Mouse (Mus musculus): Measurements from ENCODE around the gene Sgms2. TPM values are rescaled to one million over a fixed set of nuclear protein-coding genes. Genes with fewer than 3 reads are reported as not detected.

The Sgms2 gene
- polyA plus RNA-seq, 1 experiment = 0.51 TPM

DNA sequence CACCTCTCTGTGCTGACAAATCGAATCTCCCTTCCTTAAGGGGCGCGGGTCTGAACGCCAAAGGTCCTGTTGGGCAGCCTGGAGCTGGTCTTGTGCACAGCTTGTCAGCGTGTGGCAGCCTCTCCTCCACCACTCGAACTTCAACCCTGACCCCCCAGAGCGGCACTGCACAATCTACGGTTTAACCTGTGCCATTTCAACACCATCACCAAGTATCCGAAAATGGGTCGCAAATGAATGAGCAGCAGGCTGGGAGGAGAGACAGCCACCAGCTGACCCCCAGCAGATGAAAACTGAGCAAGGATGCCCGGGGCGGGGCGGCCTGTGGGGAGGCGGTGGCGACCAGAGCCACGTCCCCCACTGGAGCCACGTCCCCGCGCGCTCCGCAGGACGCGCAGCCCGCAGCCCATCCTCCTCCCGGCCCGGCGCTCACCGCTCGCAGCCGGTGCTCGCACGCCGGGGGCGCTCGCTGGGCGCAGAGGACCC is 1.5 kb downstream of the Sgms2 start:
- Histone ChIP-seq H3K27ac (ENCODE audit: insufficient read depth, low read length) (no peak overlapping the region), H3K4me1 (ENCODE audit: control insufficient read depth, insufficient read depth, insufficient read length) (peaks cover 6% of the 10 kb centered on the region), H3K36me3 (ENCODE audit: control insufficient read depth, insufficient read depth, low read length) (no peaks in the 10 kb centered on the region), H3K4me3 (ENCODE audit: extremely low read depth, insufficient read depth, insufficient read length) (peak overlapping the region; percentile 36; the same call in 1 of the 2 replicates), H3K27me3 (ENCODE audit: control insufficient read depth, insufficient read depth, low read length) (peaks cover 12% of the 10 kb centered on the region)
- no peak for DNase-seq (ENCODE audit: low read depth in 1 of 2, low spot score in 2 of 2)
- WGBS = 2% methylated on average over 36 of the region's 36 CpGs
- TF ChIP-seq CTCF (IDR thresholded peaks at IDR 0.05; ENCODE audit: extremely low read depth, insufficient read depth, insufficient read length, insufficient replicate concordance) (no peak), POLR2A (IDR thresholded peaks at IDR 0.05; ENCODE audit: low read depth, low read length) (no peak)

DNA sequence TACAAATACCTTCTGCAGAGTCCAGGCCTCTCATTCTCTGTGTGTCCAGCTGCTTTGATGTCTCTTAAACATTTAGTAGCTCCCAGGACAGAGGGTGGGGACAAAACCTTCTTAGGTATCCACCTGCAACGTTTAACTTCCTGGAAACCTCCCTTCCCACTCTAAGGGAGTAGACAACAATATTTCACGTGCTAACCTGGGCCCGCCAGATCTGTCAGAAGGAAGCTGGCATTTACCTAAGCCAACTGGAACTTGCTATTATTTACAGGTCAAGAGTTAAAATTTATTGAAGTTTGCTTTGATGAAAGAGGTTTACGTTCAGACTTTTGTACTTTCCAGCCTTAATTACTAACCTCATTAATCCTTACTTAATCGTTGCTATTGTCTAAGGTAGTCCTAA is 2.2 kb downstream of the Sgms2 start:
- TF ChIP-seq POLR2A (IDR thresholded peaks at IDR 0.05; ENCODE audit: low read depth, low read length) (no peak), CTCF (IDR thresholded peaks at IDR 0.05; ENCODE audit: extremely low read depth, insufficient read depth, insufficient read length, insufficient replicate concordance) (no peak)

DNA sequence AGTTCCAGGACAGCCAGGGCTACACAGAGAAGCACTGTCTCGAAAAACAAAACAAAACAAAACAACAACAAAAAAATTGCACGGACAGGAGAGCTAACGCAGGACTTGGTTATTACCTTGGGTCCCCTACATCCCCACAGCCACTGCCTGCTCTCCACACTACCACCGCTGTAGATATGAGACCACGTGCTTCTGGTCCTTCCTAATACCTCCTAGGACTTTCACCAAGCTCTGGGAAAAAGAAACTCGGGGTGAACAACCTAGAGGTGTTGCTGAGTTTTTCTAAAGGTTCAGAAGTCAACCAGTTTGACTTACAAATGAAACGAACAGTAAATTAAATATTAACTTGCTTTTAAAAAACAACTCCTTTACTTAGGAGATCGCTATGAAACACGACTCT is 2.8 kb downstream of the Sgms2 start:
- Histone ChIP-seq H3K36me3 (ENCODE audit: control insufficient read depth, insufficient read depth, low read length) (no peaks in the 10 kb centered on the region), H3K4me1 (ENCODE audit: control insufficient read depth, insufficient read depth, insufficient read length) (peaks cover 6% of the 10 kb centered on the region), H3K27me3 (ENCODE audit: control insufficient read depth, insufficient read depth, low read length) (peaks cover 12% of the 10 kb centered on the region), H3K27ac (ENCODE audit: insufficient read depth, low read length) (no peak overlapping the region), H3K4me3 (ENCODE audit: extremely low read depth, insufficient read depth, insufficient read length) (no peak overlapping the region)
- DNase-seq (ENCODE audit: low read depth in 1 of 2, low spot score in 2 of 2) = no peak
- TF ChIP-seq CTCF (IDR thresholded peaks at IDR 0.05; ENCODE audit: extremely low read depth, insufficient read depth, insufficient read length, insufficient replicate concordance) = no peak
- TF ChIP-seq POLR2A (IDR thresholded peaks at IDR 0.05; ENCODE audit: low read depth, low read length) = no peak
- WGBS = 78% methylated on average over 9 of the region's 9 CpGs

More for the DNA sequence above, 2.2 kb downstream of the Sgms2 start:
- no peak overlapping the region for H3K27ac ChIP-seq (ENCODE audit: insufficient read depth, low read length)
- H3K36me3 ChIP-seq (ENCODE audit: control insufficient read depth, insufficient read depth, low read length) = no peaks in the 10 kb centered on the region
- peaks cover 6% of the 10 kb centered on the region for H3K4me1 ChIP-seq (ENCODE audit: control insufficient read depth, insufficient read depth, insufficient read length)
- 50% methylated on average over 5 of the region's 5 CpGs for WGBS
- no peak for DNase-seq (ENCODE audit: low read depth in 1 of 2, low spot score in 2 of 2)
- no peak overlapping the region for H3K4me3 ChIP-seq (ENCODE audit: extremely low read depth, insufficient read depth, insufficient read length)
- peaks cover 12% of the 10 kb centered on the region for H3K27me3 ChIP-seq (ENCODE audit: control insufficient read depth, insufficient read depth, low read length)

DNA sequence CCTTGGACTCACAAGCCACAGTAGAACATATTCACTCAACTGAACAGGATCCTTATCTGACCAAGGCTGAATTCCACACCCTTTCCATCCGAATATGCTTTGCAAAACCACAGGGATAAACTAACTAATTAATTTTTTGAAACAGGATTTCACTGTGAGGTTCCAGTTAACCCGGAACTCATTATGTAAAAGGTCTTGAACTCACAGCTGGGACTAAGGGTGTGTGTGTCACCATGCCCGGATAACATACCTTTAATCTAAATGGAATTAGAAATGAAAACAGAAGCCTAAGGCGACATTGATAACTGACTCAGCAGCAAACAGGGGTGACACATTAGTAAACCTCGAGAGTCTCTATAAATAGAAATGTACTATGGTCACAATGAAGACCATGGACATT is 5.8 kb downstream of the Sgms2 start:
- H3K4me1 ChIP-seq (ENCODE audit: control insufficient read depth, insufficient read depth, insufficient read length) = peaks cover 6% of the 10 kb centered on the region
- H3K36me3 ChIP-seq (ENCODE audit: control insufficient read depth, insufficient read depth, low read length) = no peaks in the 10 kb centered on the region
- TF ChIP-seq CTCF (IDR thresholded peaks at IDR 0.05; ENCODE audit: extremely low read depth, insufficient read depth, insufficient read length, insufficient replicate concordance) = no peak
- TF ChIP-seq POLR2A (IDR thresholded peaks at IDR 0.05; ENCODE audit: low read depth, low read length) = no peak
- H3K27ac ChIP-seq (ENCODE audit: insufficient read depth, low read length) = no peak overlapping the region
- no peak overlapping the region for H3K4me3 ChIP-seq (ENCODE audit: extremely low read depth, insufficient read depth, insufficient read length)
- WGBS = 76% methylated on average over 5 of the region's 5 CpGs
- no peak for DNase-seq (ENCODE audit: low read depth in 1 of 2, low spot score in 2 of 2)
- H3K27me3 ChIP-seq (ENCODE audit: control insufficient read depth, insufficient read depth, low read length) = peaks cover 9% of the 10 kb centered on the region

- Histone ChIP-seq H3K27ac (ENCODE audit: insufficient read depth, low read length) (no peak overlapping the region), H3K27me3 (ENCODE audit: control insufficient read depth, insufficient read depth, low read length) (no peaks in the 10 kb centered on the region), H3K36me3 (ENCODE audit: control insufficient read depth, insufficient read depth, low read length) (no peaks in the 10 kb centered on the region), H3K4me1 (ENCODE audit: control insufficient read depth, insufficient read depth, insufficient read length) (no peaks in the 10 kb centered on the region), H3K4me3 (ENCODE audit: extremely low read depth, insufficient read depth, insufficient read length) (no peak overlapping the region)
- TF ChIP-seq CTCF (IDR thresholded peaks at IDR 0.05; ENCODE audit: extremely low read depth, insufficient read depth, insufficient read length, insufficient replicate concordance) (no peak), POLR2A (IDR thresholded peaks at IDR 0.05; ENCODE audit: low read depth, low read length) (no peak)
- WGBS = 84% methylated on average over 7 of the region's 7 CpGs
- DNase-seq (ENCODE audit: low read depth in 1 of 2, low spot score in 2 of 2) = no peak
Measured at GRCm38 (mm10) chr3:131483650-131484049, 7.6 kb downstream of the Sgms2 start.

DNA sequence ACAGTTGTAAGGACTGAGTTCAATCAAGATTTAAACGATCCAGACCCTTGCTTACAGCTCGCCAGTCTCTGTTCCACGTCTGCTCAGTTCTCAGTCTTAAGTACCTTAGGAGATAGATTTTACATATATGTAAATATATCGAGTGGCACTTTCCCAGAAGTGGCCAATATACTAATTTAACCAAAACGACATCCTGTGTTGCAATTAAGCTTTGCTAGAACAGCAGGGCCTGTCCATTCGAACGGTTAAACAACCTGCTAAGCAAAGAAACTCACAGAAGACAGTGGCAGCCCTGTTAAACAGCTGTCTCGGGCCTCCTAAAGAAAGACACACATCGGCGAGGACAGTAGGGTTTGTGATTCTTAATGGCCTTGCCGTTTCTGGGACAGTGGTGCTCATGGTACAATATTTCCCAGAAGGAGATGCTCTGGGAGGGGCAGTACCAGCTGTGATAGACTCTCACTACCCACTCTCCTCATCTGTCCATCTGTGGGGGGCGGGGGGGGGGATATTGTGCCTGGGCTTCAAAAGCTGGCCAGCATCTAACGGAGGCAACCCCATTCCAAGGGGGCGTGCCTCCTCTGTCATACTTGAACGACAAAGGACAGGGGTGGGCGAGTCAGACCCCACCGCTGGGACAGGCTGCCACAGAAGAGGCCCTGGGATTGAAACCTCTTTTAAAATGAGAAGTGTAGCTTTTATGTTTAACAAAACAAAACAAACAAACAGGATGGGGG is 9.1 kb downstream of the Sgms2 start:
- no peak overlapping the region for H3K4me3 ChIP-seq (ENCODE audit: extremely low read depth, insufficient read depth, insufficient read length)
- no peaks in the 10 kb centered on the region for H3K27me3 ChIP-seq (ENCODE audit: control insufficient read depth, insufficient read depth, low read length)
- H3K27ac ChIP-seq (ENCODE audit: insufficient read depth, low read length) = no peak overlapping the region
- 82% methylated on average over 17 of the region's 17 CpGs for whole genome bisulfite sequencing
- DNase-seq (ENCODE audit: low read depth in 1 of 2, low spot score in 2 of 2) = no peak
- TF ChIP-seq POLR2A (IDR thresholded peaks at IDR 0.05; ENCODE audit: low read depth, low read length) = no peak
- no peak for TF ChIP-seq CTCF (IDR thresholded peaks at IDR 0.05; ENCODE audit: extremely low read depth, insufficient read depth, insufficient read length, insufficient replicate concordance)
- no peaks in the 10 kb centered on the region for H3K4me1 ChIP-seq (ENCODE audit: control insufficient read depth, insufficient read depth, insufficient read length)
- no peaks in the 10 kb centered on the region for H3K36me3 ChIP-seq (ENCODE audit: control insufficient read depth, insufficient read depth, low read length)

DNA sequence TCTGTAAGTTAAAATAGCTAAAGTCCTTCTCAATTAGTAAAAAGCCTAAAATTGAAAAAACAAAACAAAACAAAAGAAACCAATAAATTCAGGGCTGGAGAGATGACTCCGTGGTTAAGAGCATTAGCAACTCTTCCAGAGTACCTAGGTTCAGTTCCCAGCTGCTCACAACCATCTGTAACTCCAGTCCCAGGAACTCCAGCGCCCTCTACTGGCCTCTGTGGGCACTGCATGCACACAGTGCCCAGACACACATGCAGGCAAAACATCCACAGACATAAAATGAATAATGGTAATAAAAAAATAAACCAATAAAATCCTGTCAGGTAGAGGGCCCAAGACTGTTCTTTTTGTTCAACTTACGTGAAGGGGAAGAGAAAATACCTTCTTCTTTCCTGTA is 10.6 kb downstream of the Sgms2 start:
- 62% methylated on average over 3 of the region's 3 CpGs for WGBS
- Histone ChIP-seq H3K27me3 (ENCODE audit: control insufficient read depth, insufficient read depth, low read length) (no peaks in the 10 kb centered on the region), H3K36me3 (ENCODE audit: control insufficient read depth, insufficient read depth, low read length) (no peaks in the 10 kb centered on the region), H3K4me3 (ENCODE audit: extremely low read depth, insufficient read depth, insufficient read length) (no peak overlapping the region), H3K4me1 (ENCODE audit: control insufficient read depth, insufficient read depth, insufficient read length) (no peaks in the 10 kb centered on the region), H3K27ac (ENCODE audit: insufficient read depth, low read length) (no peak overlapping the region)
- DNase-seq (ENCODE audit: low read depth in 1 of 2, low spot score in 2 of 2) = no peak
- TF ChIP-seq CTCF (IDR thresholded peaks at IDR 0.05; ENCODE audit: extremely low read depth, insufficient read depth, insufficient read length, insufficient replicate concordance) (no peak), POLR2A (IDR thresholded peaks at IDR 0.05; ENCODE audit: low read depth, low read length) (no peak)

All from spleen, adult 2 months (tissue).